Mouse (Mus musculus) heart, postnatal 0 days (tissue): ENCODE measurements around the gene Cpt1c. TPM values are rescaled to one million over a fixed set of nuclear protein-coding genes. Genes with fewer than 3 reads are reported as not detected.

Experiments
- ATAC-seq: fragments of 200-750 bp; cut with Nextera tagmentation; 2 replicates; pipeline ENCODE4 v1.8.0; 2017; ENCODE audit warnings: low read depth, moderate number of reproducible peaks, moderate library complexity; ENCODE audit not compliant: insufficient read depth
- DNase-seq: peaks from one replicate; pipeline ENCODE4 v3.0.0-alpha.2; 2016; ENCODE audit warnings: low spot score
- H3K27ac ChIP-seq: fragments of 300-500 bp; sonication (generic); 2 replicates; pipeline ENCODE4 v1.5.1; 2014; ENCODE audit warnings: low read depth, mild to moderate bottlenecking
- H3K27me3 ChIP-seq: fragments of 300-500 bp; sonication (generic); 2 replicates; pipeline ENCODE4 v1.6.1; 2014; ENCODE audit warnings: low read length, mixed read lengths; ENCODE audit not compliant: control insufficient read depth, insufficient read depth
- H3K36me3 ChIP-seq: fragments of 300-500 bp; sonication (generic); replicated peaks from 2 replicates; pipeline ENCODE4 v1.6.1; 2014; ENCODE audit warnings: low read length, mixed read lengths; ENCODE audit not compliant: control insufficient read depth, insufficient read depth
- H3K4me1 ChIP-seq: fragments of 300-500 bp; sonication (generic); 2 replicates; pipeline ENCODE4 v1.6.1; 2014; ENCODE audit warnings: antibody characterized with exemption; ENCODE audit not compliant: control insufficient read depth, insufficient read depth
- H3K4me2 ChIP-seq: fragments of 300-500 bp; sonication (generic); 2 replicates; pipeline ENCODE4 v1.6.1; 2014; ENCODE audit warnings: low read depth, mild to moderate bottlenecking, low read length, moderate library complexity
- H3K4me3 ChIP-seq: fragments of 300-500 bp; sonication (generic); 2 replicates; pipeline ENCODE4 v1.5.1; 2014; ENCODE audit warnings: low read depth, low read length
- H3K9ac ChIP-seq: fragments of 300-500 bp; sonication (generic); replicated peaks from 2 replicates; pipeline ENCODE4 v1.6.1; 2014; ENCODE audit warnings: low read depth, low read length, mixed read lengths
- H3K9me3 ChIP-seq: fragments of 300-500 bp; sonication (generic); replicated peaks from 2 replicates; pipeline ENCODE4 v1.6.1; 2016; ENCODE audit warnings: low read length; ENCODE audit not compliant: control insufficient read depth
- CTCF ChIP-seq: IDR thresholded peaks from 2 replicates; pipeline ENCODE4 v1.5.1; 2016; ENCODE audit warnings: antibody characterized with exemption, control low read depth, low read depth
- EP300 ChIP-seq: IDR thresholded peaks from 2 replicates; pipeline ENCODE4 v1.6.1; 2016; ENCODE audit warnings: antibody characterized with exemption, low read depth
- WGBS: fragments of 180-500 bp; shearing (Covaris S2); extraction: QIAGEN DNeasy Blood & Tissue Kit; methylation state at CpG from one replicate; pipeline ENCODE4 v1.1.7; 2014; 5-methylcytosine and 5-hydroxymethylcytosine counted together
- polyA plus RNA-seq: library from polyadenylated mRNA; unstranded; fragments of >200 nt; fragmentation: Nextera tagmentation; extraction: Ambion mirVana; gene quantifications from 2 replicates; pipeline ENCODE4 v1.2.1, GENCODE M21; 2015
- total RNA-seq: library from RNA; depleted of rRNA; stranded (reverse); fragments of >200 nt; gene quantifications from 2 replicates; pipeline ENCODE4 v1.2.3, GENCODE M21; 2014; ENCODE audit warnings: low replicate concordance

Cpt1c gene
- total and polyA plus RNA-seq, 2 experiments from 2014 or later = 3.4 to 7.5 TPM

DNA sequence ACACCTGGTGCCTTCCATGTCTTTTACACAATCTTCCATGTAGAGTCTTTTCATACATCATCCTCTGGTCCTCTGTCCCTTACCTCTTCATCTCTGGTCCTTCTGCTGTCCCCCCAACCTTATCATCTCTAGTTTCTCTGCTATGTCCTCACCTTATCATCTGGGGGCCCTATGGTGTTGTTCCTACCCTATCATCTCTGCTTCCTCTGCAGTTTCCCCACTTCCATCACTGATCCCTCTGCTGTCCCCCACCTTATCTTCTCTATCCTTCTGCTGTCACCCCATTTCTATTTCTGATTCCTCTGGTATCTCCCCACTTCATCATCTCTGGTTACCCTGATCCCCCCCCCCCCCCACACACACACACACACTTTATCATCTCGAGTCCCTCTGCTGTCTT, 46.1 kb downstream of the Cpt1c start:
- Histone ChIP-seq H3K4me2 (peak overlapping the region; percentile 73), H3K9me3 (no peaks in the 10 kb centered on the region), H3K4me3 (peak overlapping the region; percentile 90), H3K27me3 (no peaks in the 10 kb centered on the region), H3K36me3 (peaks cover 13% of the 10 kb centered on the region; the same call in 1 of the 2 replicates), H3K4me1 (peaks cover 16% of the 10 kb centered on the region), H3K27ac (peak overlapping the region; percentile 80; the same call in 1 of the 2 replicates), H3K9ac (peak overlapping the region; percentile 92)
- ATAC-seq (no peak), DNase-seq (no peak)
- no peak for TF ChIP-seq EP300
- TF ChIP-seq CTCF = no peak
- WGBS = 0% methylated on average over 1 of the region's 1 CpGs

- Histone ChIP-seq H3K4me3 (no peak overlapping the region), H3K36me3 (peaks cover 33% of the 10 kb centered on the region), H3K4me2 (no peak overlapping the region), H3K4me1 (peaks cover 15% of the 10 kb centered on the region), H3K9me3 (no peaks in the 10 kb centered on the region), H3K27ac (no peak overlapping the region), H3K27me3 (no peaks in the 10 kb centered on the region), H3K9ac (no peak overlapping the region)
- TF ChIP-seq EP300 (no peak), CTCF (peak; percentile 60)
- no peak for ATAC-seq
- DNase-seq = no peak
- WGBS = 66% methylated on average over 3 of the region's 3 CpGs
Measured at GRCm38 (mm10) chr7:44925468-44925867, 49.2 kb downstream of the Cpt1c start.

DNA sequence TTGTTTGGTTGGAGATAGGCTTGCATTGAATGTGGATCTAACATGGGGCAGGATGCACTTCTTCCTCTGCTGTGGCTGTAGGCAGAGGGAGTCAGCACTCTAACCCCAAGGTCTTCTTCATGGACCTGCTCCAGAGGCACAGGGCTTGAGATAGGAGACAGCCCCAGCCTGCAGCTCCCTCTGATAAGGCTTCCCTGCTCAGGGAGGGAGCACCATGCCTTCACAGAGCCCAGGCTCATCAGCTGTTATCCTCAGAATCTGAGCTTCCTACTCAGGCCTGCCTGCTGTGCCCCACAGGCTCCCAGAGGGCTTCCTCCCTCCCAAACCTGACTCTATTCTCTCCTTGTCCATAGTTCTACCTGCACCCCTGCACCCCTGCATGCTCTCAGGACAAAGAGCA, 52.1 kb downstream of the Cpt1c start:
- no peaks in the 10 kb centered on the region for H3K9me3 ChIP-seq
- H3K4me2 ChIP-seq = no peak overlapping the region
- DNase-seq (no peak), ATAC-seq (no peak)
- H3K4me3 ChIP-seq = no peak overlapping the region
- 0 out of 2 replicates have a peak, but pooled peaks cover under 1% of the 10 kb centered on the region for H3K4me1 ChIP-seq
- no peak overlapping the region for H3K9ac ChIP-seq
- TF ChIP-seq CTCF (no peak), EP300 (no peak)
- no peaks in the 10 kb centered on the region for H3K27me3 ChIP-seq
- no peak overlapping the region for H3K27ac ChIP-seq
- peaks cover 33% of the 10 kb centered on the region for H3K36me3 ChIP-seq

DNA sequence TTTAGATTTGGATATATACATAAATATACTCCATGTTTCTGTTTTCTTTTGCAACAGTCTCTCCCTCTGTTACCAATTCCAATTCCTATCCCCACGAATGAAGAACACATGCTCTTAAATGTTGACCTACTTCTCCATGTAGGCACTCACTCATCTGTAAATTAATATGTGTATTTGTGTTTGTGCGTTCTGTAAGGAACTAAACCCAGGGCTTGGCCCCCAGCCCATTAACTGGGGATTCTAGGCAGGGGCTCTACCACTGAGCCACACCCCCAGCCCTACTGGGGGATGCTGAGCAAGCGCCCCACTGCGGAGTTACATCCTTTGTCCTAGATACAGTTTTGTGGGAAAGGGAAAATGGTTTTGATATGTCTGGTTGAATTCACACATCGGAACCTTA, 55.5 kb downstream of the Cpt1c start:
- TF ChIP-seq EP300 (no peak), CTCF (no peak)
- no peak for ATAC-seq
- Histone ChIP-seq H3K27ac (no peak overlapping the region), H3K9ac (no peak overlapping the region), H3K9me3 (no peaks in the 10 kb centered on the region), H3K4me3 (no peak overlapping the region), H3K4me2 (no peak overlapping the region), H3K36me3 (peaks cover 36% of the 10 kb centered on the region), H3K27me3 (no peaks in the 10 kb centered on the region), H3K4me1 (no peaks in the 10 kb centered on the region)
- no peak for DNase-seq
- WGBS = 91% methylated on average over 5 of the region's 5 CpGs

DNA sequence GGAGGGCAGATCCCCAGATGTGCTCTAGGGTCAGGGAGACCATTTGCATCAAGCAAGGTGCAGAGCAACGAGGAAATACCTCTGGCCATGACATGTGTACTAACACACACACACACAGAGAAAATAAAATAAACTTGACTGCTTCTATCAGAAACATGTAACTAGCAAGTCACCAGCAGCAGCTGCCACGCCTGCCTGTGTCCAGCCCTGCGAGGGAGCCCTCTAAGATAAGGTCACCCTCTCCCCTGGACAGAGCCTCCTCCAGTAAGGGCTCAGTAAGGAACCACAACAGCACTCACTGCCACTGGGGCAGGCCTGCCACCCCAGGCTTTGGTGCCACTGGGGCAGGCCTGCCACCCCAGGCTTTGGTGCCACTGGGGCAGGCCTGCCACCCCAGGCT, 56.4 kb downstream of the Cpt1c start:
- no peak; the same call in 1 of the 2 replicates for ATAC-seq
- 55% methylated on average over 3 of the region's 3 CpGs for WGBS
- Histone ChIP-seq H3K9ac (no peak overlapping the region; the same call in 1 of the 2 replicates), H3K4me3 (no peak overlapping the region), H3K27ac (no peak overlapping the region), H3K36me3 (peaks cover 37% of the 10 kb centered on the region), H3K9me3 (no peaks in the 10 kb centered on the region), H3K4me2 (no peak overlapping the region), H3K27me3 (no peaks in the 10 kb centered on the region), H3K4me1 (no peaks in the 10 kb centered on the region)
- TF ChIP-seq EP300 (no peak), CTCF (no peak)
- DNase-seq = no peak

DNA sequence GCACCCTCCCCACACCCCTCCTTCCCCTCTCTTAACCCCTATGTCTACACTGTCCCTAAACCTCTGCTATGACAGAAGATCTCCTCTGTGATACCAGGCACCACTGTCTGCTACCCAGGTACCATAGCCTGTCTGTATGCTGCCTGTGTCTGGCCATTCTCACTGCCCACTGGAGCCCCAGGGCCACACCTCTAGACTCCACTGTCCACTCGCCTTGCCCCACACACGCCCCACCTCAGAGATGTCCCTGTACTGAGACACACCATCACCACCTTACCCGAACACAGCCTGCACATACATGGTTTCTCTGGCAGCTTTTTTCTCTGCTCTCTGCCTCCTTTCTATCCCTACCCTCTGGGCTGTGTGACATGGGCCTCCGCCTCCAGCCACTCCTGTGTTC, 57.8 kb downstream of the Cpt1c start:
- Histone ChIP-seq H3K36me3 (peaks cover 39% of the 10 kb centered on the region), H3K4me2 (no peak overlapping the region), H3K27me3 (no peaks in the 10 kb centered on the region), H3K27ac (no peak overlapping the region), H3K4me3 (no peak overlapping the region), H3K4me1 (no peaks in the 10 kb centered on the region), H3K9ac (no peak overlapping the region), H3K9me3 (no peaks in the 10 kb centered on the region)
- TF ChIP-seq EP300 (no peak), CTCF (no peak)
- DNase-seq (no peak), ATAC-seq (no peak)
- 86% methylated on average over 4 of the region's 4 CpGs for WGBS
